Mouse (Mus musculus) retina, adult 2 months (tissue): Measurements from ENCODE around the gene Cdc45.

Experiments
- DNase-seq: peaks from one replicate; pipeline ENCODE4 v3.0.0-alpha.2; 2012; ENCODE audit warnings: low read depth, low spot score

The Cdc45 gene

DNA sequence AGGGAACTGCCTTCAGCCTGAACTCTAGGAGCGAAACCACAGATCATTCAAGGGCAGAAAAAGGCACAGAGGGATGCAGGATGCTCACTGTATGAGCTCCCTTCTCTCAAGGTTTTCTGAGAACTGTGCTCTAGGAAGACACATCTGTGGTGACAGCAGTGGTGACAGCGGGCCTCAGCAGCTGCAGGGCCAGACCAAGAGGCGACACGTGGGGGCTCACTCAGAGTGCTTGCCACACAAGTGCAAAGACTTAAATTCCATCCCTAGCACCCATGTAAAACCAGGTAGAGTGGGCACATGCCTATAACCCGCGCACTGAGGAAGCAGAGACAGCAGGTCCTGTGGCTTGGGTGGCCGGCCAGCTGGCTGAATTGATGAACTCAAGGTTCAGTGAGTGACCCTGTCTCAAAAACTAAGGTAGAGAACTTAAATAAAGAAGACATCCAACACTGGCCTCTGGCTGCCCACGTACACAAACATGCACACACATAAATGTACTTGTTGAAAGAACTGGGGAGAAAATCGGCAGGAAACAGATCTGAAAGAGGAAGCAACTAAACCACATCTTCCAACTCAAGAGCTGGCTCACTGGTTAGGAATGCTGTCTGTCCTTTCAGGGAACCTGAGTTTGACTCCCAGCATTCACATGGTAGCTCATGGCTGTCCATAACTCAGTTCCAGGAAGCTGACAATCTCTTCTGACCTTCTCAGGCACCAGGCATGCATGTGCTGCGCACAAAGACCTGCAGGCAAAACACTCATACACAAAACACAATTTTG lies 23.0 kb downstream of the Cdc45 start:
- DNase-seq = no peak

DNA sequence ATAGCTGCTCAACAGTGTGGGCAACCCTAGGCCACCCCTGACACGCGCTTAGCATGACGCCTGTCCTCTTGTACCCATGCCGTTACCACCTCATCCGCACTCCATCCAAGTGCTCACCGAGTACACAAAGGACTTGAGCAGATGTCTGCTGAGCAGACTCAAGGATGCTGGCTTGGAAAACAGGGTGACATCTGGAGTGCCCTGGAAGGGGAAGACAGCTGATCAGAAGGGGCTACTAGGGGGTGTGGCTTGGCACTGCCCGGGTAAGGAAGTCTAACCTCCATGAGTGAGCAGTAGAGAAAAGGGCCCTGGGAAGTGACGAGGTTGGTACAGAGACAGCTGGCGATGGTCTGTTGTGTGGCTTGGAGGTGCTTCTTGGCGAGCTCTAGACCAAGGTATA lies 25.1 kb downstream of the Cdc45 start:
- no peak for DNase-seq

DNA sequence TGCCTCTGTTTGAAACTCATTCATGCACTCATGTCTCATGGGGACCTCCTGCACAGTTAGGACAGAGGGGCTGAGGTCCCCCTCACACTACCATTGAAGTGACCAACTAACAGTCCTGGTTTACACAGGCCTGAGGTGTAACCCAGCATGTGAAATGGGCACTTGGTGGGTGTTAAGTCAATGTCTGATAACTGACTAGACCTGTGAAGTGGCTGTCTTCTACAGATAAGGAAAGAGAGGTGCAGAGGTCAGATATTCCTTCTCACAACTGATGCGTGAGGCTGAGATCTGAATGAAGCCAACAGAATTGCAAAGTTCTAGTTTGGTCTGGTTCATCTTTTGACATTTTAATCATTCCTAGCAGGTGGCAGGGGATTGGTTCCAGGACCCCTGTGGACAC lies 26.3 kb downstream of the Cdc45 start:
- DNase-seq = no peak

DNA sequence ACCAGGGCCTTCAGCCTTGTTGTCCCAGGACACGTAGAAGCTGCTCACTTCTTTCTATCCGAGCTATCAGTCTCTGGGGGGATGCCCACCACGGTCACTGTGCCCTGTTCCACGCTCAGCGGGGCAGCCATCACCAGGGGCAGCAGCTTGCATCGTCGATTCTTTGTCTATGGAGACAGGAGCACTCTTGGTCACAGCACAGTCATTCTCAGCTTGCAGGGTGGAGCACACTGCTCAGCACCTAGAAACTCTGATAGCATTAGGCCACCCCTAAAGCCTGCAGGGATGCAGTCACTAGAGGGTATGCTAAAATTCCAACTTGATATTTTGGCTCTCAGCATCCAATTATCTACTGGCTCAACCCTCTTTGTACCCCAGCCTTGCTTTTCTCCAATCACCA lies 26.8 kb downstream of the Cdc45 start:
- DNase-seq = no peak

DNA sequence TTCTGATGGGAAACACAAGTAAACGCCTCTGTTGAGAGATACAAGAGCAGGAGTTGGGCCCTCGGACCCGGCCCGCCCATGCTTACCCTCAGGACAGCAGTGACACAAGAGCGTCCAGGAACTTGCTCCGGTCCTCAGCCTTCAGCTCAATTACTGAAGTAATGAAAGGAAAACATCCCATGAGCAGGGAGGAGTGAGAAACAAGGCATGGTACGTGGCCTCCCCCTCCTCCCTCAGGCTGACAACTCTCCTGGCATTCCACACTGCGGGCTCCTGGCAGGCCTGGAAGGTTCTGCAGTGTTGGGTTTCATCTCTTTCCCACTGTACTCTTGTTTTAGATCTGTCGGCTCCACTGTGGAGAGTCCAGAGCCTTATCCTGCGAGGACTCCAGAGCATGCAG lies 30.0 kb downstream of the Cdc45 start:
- DNase-seq = no peak

DNA sequence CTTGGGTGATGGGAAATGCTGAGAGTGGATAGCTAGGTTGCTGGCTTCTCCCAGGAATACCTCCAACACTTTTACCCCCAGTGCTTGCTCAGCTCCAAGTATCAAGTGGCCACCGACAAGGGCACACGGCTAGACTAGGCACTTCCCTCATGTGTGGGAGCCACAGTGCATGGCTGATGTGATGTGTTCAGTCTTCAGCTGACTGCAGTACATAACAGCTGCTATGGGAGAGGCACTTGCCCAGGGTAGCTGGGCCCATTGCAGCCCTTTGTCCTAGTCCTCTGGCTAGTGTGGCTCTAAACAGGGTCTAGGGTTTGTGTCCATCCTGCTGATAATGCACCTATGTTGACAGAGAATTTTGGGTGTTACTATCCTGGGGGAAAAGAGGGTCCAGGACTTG lies 33.3 kb downstream of the Cdc45 start:
- DNase-seq = no peak

DNA sequence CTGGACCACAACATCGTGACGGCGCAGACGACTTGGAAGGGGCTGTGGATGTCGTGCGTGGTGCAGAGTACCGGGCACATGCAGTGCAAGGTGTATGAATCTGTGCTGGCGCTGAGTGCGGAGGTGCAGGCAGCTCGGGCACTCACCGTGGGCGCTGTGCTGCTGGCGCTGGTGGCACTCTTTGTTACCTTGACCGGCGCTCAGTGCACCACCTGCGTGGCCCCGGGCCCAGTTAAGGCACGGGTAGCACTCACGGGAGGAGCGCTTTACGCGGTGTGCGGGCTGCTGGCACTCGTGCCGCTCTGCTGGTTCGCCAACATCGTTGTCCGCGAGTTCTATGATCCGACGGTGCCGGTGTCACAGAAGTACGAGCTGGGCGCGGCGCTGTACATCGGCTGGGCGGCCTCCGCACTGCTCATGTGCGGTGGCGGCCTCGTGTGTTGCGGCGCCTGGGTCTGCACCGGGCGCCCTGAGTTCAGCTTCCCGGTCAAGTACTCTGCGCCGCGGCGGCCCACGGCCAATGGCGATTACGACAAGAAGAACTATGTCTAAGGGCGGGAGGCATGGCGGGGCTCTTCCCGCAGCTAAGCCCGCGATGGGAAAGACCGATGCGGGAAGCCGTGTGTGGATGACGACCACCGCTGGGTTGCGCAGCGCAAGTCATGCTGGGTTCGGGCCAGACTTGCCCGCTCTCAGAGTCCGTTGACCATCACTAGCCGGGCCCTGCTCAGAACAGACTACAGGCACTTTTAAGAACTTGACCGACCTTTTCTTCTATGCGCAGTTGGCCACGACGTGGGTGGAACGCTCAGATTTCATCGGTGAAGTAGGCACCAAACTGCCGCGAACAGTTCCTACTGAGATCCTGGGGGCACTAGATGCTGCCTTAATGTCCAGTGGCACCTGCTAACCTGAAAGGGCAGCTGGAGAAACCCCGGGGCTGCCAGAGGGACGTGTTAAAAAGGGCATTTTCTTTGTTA lies 34.4 kb downstream of the Cdc45 start:
- DNase-seq = no peak

DNA sequence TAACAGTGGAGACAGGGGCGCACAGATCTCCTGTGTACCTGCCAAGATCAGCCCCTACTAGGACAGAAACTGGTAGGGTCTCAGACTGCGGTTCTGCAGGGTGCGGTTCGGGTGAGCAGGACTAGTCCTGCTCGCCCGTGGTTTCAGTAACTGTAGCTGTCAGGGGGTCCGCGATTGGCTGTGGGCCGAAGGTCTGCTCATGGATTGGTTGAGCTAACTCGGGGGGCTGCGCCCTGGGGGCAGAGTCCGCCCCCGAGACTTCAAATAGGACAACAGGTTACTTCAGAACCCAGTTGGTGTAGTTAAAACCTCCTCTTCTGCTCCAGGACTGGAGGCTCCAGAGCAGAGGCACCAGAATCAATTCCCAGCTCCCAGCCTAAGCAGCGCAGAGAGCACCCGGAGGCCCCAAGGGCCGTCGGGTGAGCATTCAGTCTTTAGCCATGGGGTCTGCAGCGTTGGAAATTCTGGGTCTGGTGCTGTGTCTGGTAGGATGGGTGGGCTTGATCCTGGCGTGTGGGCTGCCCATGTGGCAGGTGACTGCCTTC lies 35.2 kb downstream of the Cdc45 start, which contains the start of gene Cldn5:
Gene Cldn5 (plus strand): TSS at position 292 of the 545 bp plus-strand sequence.
- no peak for DNase-seq

DNA sequence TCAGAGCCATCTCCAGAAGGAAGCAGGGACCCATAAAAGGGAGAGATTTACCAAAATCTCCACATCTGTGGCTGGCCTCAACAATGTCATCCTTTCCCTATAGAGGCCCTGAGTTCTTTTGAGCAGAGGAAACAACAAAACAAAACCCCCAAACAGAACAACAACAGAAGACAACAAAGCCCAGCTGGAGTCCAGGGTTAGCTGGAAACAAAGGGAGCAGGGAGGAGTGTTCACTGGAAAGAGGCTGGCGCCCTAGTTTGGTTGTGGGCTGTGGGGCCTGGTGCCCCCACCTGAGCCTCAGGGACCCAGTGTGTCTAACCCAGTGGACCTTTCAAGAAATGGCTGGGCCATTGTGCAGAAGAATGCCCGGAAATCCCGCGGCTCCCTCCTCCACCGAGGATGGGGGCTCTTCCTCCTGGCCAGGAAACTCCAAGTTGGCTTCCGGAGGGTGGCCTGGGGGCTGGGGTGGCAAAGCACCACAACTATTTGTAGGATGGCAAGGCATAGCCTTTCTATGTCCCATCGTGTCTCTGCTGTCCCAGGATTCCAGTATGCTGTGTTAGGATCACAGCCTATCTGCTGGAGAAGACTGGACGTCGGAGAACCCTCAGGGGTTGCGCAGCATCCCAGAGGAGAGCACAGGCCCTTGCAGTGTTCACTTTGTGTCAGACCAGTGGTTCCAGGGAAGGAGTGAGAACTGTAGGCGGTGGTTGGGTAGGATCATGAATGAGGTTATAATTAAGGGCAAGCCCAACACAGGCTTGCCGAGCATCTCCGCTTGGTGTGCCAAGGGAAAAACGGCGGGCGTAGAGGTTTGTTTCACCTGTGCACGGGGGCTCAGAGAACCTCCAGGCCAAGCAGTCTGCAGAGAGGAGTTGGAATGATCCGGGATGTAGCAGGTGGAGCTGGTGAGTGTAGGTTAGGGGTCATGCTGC lies 35.9 kb downstream of the Cdc45 start:
- no peak for DNase-seq

DNA sequence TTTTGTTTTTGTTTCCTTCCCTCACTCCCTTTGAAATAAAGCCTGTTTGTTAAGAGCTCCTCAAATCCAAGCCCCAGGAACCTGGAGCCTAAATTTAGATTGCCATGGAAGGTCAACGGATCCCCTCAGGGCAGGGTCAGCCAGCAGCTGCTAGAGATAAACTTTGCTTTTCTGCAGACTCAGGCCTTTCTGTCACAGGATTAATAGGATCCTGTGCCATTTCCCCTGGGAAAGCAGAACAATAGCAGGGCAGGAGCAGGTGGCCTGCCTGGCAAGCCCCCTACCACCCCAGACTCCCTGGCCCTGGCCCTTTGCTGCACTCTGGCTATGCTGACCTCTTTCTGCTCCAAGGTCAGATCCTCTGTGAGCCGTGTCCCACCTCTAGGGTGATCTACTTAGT lies 37.9 kb downstream of the Cdc45 start:
- no peak for DNase-seq

DNA sequence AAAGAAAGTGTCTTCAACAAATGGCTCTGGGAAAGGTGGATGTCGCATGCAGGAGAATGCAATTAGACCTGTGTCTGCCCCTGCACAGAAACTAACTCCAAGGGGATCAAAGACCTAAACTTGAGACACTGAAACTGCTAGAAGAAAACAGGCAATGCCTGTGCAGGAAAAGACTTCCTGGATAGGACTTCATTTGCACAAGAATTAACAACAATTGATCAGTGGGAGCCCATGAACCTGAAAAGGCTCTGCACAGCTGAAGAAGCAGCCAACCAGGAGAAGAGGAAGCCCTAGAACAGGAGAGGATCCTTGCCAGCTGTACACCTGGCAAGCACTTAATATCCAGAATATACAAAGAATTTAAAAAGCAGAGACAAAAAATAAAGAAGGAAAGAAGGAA lies 42.3 kb downstream of the Cdc45 start:
- no peak for DNase-seq

DNA sequence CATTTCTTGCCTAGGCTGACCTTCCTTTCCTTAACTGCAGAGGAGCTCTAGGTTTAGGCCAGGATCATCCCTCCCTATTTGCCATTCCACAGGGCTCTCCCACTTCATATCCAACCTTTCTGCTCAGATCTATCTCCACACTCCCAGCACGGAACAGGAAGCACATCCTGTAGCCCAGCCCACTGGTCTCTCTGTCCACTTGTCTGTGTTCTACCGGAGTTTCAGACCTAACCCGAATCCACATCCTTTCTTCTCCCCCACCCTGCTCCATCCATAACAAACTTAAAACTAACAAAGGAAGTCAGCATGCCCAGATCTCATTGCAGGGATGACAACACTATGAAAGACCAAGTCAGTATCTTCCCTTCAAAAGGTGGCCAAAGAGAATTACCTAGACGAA lies 45.4 kb downstream of the Cdc45 start:
- no peak for DNase-seq

DNA sequence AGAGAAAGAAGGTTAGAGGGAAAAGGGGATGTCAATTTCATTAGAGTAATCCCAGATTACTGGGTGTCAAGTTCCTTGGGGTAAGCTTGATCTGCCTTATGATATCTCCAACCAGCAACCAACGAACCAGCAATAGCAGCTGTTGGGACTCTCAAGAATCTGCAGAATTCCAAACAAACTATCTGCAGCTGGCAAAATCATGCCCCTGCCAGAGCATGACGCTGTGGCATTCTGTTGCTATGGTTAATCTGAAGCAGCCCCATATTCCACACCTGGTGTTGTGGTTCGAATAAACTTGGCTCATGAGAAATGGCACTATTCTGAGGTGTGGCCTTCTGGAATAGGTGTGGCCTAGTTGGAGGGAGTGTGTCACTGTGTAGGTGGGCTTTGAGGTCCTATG lies 48.8 kb downstream of the Cdc45 start:
- DNase-seq = no peak

DNA sequence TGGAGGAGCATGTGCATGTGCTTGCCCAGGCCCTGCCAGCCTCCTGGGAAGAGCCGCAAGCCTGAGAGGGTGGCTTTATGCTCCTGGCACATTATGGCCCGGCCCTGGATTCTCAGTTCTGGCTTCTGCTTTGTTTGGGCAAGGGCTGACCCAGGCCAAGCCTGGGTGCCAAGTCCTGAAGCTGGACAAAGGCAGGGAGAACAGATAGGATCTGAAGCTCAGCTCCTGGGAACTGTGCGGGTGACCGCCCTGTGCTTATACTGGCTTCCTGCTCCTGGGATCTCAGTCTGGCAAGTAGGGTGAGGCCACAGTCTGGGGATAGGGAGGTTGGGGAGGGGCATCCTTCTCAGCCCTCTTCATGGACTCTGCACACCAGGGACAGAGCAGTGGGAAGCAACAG lies 50.1 kb downstream of the Cdc45 start:
- DNase-seq = no peak

DNA sequence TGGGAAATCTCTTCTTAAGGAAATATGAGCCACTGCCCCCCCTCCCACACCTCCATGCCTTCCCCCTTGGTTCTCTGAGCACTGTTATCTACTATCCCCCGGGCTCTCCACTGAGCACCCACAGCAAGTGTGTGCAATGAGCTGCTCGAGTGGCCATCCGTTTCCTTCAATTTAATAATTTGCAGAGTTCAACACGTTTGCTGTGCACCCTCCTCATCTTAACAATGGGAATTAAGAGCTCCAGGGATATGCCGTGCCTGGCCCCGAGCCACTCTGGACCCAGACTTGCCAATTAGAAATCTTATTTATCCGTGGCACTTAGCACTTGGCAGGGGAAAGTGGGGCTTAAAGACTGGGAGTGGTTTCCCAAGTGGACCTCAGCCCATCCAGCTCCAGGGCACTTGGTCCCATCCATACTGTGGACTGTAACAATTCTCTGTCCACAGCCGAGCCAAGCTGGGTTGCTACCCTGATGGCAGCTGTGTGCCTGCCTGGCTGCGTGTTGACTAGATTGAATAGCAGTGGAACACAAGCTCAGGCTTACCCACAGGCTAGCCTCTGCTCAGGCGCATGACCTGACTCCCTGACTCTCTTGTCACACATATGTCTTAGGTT lies 59.8 kb downstream of the Cdc45 start:
- no peak for DNase-seq

DNA sequence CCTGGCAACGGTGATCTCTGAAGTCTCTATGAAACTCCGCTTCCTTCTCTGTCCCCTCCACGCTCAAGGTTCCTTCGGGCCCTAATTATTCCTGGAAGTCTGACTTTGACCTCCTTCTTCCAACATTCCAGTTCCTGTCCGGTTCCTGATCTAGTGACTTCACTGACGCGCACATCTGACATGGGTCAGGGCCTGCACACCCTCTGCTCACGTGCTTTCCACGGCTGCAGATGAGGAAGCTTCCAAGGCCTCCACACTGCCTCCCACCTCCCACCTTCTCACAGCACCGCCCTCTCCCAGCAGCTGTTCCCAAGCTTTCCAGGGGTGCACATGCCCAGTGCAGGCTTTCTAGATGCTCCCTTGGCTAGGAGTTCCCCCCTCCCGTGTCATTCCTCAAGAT lies 60.7 kb downstream of the Cdc45 start:
- no peak for DNase-seq

DNA sequence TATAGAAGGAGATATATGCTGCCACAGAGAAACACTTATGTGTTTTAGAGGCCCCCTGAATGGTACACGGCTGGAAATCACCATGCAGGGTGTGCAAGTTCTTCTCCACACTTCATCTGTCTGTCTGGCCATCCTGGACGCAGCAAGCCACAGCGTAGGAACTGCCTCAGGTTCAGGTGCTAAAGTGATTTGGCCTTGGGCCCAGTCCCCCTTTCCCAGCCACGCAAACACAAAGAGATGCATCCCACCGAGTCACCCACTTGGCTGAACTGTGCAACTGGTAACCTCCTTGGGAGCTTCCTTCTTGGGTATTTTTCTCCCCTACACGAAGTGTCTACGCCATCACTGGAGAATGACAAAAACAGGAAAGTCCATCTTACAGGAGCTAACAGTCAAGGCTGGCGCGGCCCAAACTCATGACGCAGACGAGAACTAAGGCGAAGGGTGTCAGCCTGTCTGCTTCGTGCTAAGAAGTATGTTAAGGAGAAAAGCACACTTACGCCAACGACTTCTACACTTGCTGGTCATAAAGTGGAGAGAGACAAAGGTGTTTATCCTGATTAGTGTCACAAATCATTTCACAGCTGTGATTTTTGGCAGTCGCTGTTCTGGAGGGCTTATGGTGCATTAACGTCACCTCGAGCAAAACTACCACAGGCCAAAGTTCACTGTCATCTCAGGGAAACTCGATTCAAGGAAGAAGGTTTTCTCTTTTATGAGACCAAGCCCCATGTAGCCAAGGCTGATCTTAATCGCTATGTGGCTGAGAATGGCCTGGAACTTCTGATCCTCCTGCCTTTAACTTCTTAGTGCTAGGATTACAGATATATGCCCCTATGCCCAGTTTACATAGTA lies 65.3 kb downstream of the Cdc45 start:
- DNase-seq = no peak

DNA sequence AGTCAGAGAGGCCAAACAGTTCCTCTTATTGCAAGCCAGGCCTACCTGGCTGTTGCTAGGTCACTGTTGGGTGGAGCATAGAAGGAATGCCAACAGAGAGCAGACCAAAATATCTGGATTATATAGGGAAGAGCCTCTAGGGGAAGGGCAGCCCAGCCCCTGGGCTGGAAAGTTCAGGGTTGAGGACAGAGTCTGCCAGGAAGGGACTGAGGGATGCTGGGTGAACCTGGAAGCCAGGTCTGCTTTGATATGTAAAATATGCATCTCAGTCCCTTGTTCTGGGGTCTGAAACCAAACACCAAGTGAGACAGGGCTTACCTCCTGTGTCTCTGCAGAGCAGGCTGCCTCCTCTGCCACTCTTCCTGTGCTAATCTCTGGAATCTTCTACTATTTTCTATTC lies 73.5 kb downstream of the Cdc45 start:
- DNase-seq = no peak

DNA sequence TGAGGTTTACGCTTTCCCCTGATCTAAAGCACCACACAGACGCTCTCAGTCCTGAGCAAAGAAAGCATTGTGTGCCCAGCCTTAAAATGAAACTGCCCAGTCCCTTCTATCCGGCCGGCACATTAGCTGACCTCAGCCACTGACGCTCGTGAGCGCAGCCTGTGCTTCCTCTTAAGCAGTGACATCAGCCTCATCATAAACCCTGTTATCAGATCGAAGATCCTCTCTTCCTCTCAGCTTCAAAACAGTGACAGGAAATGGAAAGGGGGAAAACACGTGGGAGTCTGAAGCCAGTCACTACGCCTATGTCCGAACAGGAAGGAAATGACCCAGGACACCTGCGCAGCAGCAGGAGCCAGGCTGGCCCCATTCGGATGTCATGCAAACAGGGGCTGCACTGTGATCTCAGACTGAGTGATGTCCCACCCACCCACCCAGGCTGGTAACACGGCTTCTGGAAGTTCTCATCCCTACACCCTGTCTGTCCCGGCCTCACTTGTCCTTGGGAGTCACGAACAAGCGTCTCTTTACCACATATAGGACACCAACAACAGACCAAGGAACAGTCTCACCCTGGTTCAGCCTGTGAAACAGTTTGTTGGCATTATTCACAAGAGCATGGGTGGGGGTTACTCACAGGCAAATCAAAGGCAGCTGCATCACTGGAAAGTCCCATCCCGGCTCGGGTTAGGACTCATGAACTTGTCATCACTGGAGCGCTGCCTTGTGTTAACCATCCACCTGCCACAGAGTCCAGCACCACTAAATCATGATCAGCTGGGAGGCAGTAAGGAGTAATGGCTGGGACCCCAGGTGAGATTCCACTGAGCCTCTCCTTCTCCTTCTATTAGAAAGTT lies 78.5 kb downstream of the Cdc45 start:
- no peak for DNase-seq
